Mouse (Mus musculus) adrenal gland, postnatal 10 days (tissue): ENCODE measurements around the gene Plpp1. TPM values are rescaled to one million over a fixed set of nuclear protein-coding genes. Genes with fewer than 3 reads are reported as not detected.
A peak's percentile ranks its signal among the peaks of the same experiment; 100 is the strongest.

ENCODE experiments used
- DNase-seq: peaks from one replicate; pipeline ENCODE4 v3.0.0; 2021; ENCODE audit warnings: mixed read lengths
- total RNA-seq, 2 experiments: library from RNA; stranded (reverse); gene quantifications; 2 replicates each; pipeline ENCODE4 v1.2.3; 2021

The Plpp1 gene
- total RNA-seq, 2 experiments from 2014 or later: 137 to 155 TPM

DNA sequence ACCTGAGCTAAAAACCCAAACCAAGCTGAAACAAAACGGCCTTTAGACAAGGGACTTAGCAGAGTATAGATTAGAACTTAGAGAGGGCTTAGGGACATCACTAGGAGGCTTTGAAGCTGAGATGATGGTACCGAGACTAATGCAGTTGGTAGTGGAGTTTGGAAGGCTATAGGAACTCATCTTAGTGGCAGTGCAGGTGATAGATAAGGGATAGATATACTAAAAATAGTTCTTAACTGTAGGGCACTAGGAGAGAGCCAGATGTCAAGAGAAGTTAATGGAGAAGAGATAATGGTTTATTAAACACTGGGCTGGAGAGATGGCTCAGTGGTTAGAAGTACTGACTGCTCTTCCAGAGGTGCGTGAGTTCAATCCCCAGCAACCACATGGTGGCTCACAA lies 15.4 kb downstream of the Plpp1 start:
- DNase-seq: no peak

DNA sequence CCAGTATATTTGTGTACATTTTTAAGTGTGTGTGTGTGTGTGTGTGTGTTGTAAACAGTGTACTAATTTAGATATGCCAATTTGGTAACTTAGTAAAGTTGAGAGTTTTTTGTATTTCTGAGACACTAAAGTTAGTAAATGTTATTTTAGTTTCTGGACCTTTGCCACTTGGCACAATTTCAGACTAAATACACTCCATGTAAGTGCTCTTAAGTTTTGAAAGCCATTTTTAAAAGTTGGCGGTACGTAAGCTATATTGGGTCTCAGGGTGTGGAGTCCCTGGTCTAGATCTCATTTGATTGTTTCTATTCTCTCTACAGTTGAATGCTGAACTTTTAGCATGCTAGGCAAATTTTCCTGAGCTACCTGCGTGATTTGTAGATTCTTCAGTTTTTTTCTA lies 17.5 kb downstream of the Plpp1 start:
- DNase-seq: no peak

DNA sequence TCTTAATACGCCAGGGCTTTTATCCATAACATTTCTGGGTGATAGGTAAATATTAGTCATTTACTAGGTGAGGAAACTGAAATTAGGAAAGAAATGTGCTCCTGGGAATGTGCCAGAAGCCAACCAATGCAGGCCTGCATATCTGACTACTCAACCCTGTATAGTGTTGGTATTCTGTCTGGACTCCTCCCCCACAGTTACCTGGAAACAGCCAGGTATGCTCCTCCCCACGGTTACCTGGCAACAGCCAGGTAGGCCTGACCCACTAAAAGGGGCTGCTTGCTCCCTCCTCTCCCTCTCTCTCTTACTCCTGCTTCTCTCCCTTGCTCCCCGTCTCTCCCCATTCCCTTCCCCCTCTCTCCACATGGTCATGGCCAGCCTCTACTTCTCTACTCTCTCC lies 21.8 kb downstream of the Plpp1 start:
- no peak for DNase-seq

DNA sequence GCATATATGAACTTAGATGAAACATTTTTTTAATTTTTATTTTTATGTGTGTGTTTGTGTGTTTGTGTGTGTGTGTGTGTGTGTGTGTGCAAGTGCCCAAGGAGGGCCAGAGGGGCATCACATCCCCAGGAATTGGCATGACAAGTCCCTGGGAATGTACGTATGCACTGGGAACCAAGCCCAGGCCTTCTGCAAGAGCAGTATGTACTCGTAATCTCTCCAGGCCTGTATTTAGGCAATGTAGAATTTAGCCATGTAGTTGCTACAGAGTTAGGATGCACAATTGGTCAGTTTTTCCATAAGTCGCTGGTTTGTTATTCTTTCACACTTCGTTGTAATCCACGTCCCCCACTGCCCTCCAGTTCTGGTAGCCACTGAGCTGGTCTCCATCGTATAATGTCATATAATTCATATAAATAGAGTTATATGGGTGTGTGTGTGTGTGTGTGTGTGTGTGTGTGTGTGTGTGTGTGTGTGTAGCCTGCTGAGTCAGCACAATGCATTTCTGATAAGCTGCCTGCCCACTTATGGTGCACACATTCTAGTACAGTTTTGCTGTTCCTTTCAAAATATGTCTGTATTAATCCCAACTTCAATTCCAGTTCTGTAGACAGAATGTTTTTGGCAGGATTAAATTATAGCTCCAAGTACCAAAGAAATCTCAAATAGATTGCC lies 22.8 kb downstream of the Plpp1 start:
- DNase-seq: no peak

DNA sequence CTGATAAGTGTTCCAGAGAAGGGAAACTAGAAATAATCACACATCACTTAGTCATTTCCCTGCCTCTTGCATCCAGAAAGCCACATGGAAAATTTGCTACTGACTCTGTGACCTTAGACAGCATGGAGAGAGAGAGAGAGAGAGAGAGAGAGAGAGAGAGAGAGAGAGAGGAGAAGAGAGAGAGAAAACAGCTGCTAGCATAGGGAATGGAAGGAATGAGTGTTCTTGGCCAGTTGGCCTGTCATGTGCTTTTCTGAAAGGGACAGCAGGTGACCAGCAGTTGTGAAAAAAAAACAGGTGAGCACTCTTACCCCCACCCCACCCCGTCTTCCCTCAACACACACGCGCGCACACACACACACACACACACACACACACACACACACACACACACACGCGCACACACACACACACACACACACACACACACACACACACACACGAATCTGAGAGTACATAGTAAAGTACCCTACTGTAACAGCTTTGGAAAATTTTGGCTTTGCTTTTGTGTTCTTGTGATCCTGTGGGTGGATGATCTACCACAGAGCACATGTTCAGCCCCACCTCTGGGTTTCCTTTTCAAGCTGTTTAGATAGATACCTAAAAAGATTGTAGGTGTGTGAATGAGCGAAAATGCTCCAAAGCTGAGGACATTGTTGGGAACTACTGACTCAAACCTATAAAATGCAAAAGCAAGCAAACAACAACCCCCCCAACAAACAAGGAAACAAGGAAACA lies 23.5 kb downstream of the Plpp1 start:
- no peak for DNase-seq

DNA sequence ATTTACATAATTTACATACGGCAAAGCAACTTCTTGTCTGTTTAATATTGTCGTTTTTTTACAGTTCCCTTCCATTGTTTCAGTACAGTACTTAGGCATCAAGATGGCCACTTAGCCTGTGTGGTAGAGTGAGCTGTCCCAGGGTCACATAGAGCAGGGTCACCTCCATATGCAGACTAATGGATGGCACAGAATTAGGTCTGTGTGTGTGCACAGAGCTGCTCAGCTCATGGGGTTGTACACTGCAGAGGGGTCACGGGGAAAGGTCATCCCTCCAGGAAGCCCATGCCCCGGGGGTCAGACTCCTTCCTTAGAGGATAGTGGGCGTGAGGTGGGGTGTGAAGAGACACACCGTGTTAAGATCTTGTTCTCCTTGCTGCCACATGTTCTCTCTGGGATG lies 24.9 kb downstream of the Plpp1 start:
- DNase-seq: no peak

DNA sequence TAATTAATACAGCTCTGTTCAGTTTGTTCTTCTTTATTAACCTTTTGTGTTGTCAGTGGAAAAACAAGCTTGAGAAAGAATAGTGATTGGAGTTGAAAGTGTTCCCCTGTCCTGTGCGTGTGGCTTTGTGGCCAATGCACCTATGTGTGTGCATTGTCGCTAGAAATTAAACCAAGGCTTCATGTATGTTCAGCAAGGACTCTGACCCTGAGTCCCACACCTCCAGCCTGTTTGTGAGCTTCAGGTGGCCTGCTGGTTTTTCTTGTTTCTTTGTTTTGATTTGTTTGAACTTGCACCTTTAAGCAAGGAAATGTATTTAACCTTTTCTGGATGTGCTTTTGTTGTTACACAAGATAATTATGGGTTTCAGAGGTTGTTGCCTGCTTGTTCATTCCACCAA lies 29.0 kb downstream of the Plpp1 start:
- no peak for DNase-seq

DNA sequence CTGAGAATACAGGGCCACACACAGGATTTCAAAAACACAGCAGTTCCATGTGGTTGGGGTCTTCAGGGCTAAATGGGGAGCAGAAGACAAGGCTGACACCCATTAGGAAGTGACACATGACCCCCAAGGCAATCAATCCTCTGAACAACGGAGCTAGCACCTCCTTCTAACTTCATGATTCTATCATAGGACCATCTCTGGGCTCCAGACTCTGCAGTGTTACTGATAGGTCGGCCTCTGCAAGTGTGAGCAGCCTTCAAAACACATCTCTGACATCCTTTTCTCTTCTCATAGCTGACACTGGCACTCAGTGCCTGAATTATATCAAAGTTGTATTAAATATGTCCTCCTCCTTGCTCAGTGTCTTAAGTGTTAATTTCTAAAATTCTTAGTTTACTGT lies 32.0 kb downstream of the Plpp1 start:
- no peak for DNase-seq

DNA sequence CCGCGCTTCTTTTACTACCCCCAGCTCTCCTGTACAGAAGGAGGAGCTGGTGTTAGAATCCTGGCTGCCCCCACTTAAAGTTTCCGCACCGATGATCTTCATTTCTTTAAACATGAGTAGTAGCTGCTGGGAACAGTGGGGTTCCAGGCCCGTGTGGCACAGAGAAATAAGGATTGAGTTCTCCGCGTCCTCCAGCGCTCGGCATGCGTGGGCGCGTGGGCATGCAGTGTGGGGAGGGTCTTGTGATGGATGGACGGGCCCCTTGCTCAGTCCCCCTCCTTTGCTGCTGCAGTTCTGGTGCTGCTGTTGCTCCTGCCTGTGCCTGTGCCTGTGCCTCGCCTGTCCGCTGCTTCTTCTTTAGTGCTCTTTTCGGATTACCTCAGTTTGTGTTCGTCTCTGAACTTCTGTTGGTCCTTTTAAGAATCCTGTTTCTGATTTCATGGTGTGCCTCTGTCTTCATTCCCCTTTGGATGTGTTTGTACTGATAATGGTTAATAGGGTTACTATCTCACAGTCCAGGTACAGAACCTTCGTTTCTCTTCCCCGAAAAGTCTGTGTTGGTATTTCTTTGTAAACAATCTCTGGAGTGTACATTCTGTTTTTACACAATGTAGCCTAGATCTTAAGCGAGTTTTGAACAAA lies 32.8 kb downstream of the Plpp1 start:
- no peak for DNase-seq

DNA sequence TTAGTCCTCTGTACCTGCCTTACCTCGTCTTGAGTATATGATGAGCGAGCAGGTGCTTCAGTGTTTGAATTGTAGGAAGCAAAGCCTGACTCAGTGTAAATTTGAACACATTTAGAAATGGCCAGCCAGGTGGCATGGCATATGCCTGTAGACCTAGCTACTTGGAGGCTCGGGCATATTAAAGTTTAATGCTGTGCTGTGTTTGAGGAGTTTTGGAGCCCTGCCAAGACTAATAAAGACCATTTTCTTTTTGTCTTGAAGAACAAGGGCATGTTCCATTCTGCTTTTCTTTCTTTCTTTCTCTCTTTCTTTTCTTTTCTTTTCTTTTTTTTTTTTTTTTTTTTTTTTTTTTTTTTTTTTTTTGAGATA lies 33.3 kb downstream of the Plpp1 start:
- DNase-seq: no peak

DNA sequence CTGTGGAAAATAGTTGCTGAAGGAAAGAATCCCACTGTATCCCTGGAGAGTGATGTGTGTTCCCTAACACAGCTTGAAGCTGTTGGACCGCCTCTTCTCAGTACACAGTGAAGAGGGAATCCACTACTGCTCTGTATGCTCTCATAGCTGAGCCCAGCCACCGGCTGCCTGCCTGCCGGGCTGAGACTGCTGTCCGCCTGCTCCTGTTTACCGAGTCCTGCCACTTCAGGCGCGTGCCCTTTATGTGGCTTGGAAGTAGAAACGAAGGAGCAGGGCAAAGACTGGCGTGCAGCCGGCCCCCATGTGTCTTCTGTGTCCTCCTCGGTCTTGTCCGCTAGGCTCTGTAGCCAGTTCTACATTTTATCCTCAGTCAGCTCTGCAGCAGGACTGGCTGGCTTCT lies 34.5 kb downstream of the Plpp1 start:
- peak; percentile 34 for DNase-seq

DNA sequence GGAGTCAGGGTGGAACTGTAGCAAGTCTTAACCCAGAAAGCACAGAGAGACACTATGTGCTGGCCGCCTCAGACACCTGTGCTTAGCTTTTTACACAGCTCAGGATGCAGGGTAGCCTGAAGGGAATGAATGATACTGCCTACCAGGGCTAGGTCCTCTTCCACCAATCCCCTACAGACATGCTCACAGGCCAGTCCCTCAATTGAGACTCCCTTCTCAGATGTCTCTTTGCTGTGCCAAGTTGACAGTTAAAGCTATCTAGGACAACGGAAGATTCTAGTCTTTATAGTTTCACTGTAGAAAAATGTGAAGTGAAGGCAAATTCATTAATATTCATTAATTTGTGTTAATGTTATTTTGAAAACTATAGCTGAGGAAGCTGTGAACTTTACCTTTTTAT lies 36.4 kb downstream of the Plpp1 start:
- DNase-seq: no peak

DNA sequence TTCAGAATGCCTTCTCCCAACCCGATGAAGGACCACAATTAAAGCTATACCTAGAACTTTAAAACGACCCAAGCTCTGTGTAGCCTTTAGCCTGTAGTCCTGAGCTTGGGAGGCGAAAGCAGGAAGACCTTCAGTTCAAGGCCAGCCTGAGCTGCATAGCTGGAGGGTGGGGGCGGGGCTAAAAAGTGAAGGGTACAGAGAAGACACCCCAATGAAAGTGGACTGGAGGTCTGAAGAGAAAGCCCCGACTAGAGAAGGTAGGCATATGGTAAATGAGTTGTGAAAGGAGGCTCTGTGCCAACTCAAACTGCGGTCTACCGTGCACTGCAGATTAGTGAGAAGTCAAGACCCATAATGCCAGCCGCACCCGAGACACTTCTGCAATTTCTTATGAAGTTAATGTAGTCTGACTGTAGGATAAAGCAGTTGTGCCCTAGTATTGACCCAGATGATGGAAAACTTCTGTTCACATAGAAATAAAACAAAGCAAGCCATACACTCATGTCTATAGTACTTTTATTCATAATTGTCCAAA lies 37.1 kb downstream of the Plpp1 start:
- no peak for DNase-seq

DNA sequence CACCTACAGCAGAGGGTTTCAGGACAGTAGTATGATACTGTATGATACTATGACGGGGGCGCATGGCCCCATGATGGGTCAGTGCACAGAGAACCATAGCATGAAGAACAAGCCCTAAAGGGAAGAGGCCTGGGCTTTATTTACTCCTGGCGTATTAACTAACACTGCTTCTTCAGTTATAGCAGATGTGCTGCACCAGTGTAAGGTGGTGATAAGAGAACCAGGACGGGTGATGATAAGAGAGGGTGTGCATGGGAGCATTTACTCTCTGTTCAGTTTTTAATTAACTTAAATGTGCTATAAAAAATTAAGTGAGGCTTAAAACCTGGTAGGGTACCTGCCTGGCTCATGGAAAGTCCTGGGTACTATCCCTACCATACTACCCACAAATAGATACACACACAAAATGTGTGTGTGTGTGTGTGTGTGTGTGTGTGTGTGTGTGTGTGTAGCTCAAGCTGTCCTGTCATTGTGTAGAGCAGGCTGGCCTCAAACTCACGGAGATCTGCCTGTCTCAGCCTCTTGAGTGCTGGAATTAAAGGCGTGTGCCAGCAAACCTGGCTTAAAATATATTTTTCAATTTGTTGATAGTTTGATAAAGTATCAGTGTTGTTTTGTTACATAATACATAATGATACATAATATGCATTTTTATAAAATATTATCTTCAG lies 38.1 kb downstream of the Plpp1 start:
- no peak for DNase-seq

DNA sequence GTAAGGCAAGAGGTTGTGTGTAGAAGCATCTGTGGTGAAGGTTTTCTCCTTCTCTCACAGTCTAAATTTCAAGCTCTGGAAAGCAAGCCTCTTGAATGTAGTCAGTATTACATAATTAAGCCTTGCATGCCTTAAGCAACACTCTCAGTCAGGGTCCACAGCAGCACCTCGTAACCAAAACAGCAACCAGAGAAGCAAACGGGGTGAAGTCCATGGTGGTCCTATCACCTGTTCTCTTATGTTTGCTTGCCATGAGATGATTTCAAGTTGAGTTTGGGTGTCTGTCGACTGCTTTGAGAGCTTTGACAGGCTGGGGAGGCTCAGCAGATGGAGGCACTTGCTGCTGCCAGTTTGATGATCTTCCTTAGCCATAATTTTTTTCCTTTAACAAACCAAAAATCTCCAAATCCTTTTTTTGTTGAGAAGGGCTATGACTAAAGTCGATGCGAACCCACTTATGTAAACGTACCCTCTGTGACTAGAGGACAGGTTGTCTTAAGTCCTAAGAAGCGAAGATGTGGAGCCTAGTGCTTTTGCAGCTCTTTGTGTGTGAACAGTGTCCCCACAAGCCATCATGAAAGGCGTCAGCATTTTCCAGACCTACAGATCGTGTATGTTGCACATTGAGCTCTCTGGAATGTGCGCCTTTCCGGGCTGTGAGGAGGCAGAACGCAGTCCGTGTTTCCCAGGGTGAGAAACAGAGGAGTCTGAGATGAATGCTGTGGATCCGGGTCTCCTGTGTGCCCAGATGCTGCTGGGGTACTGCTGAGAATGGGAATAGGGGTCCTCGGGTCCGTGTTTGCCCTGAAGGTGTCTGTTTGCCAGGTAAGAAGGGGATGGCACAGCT lies 39.9 kb downstream of the Plpp1 start:
- no peak for DNase-seq

DNA sequence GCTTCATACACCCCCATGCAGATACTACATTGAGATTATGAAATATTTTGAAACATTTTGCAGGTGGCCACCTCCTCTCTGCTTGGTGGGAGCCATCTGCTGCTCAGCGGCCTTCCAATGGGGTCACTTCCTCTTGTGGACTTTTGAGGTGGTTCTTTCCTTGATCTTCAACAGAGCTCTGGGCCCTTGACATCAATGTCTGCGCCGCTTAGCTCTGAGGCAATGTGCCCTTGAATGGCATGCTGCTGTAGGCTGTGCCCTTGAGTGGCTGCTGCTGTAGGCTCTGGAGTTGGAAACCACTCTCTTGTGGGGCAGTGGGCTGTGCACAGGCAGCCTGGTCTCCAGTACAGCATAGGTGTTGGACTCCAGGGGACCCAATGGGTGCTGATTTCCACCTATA lies 45.3 kb downstream of the Plpp1 start:
- peak; percentile 30 for DNase-seq

DNA sequence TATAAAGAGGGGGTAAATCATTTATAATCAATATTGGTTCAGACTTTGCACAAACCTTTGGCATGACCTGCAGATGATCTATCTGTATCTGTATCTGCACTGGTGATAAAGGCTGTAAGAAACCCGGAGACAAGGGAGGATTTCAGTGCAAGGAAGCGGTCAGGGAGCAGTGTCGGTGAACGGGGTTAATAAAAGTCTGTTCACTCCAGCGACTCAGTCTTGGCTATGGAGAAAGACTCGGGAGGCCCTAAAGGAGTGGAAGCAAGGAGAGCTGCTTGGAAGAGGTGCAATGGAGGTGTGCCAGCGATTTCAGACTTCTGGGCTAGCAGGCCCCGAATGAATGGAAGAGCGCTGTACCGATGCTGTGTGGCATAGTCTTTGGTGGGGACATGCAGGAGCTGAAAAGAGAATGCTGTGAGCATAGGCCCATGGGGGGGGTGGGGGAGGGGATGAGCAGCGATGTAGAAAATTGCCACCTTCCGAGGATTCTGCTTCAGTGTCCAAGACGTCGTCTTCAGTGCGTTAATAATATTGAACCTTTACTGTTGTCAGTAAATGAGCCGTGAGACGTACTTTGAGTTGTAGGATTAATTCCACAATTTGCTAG lies 53.2 kb downstream of the Plpp1 start:
- no peak for DNase-seq

DNA sequence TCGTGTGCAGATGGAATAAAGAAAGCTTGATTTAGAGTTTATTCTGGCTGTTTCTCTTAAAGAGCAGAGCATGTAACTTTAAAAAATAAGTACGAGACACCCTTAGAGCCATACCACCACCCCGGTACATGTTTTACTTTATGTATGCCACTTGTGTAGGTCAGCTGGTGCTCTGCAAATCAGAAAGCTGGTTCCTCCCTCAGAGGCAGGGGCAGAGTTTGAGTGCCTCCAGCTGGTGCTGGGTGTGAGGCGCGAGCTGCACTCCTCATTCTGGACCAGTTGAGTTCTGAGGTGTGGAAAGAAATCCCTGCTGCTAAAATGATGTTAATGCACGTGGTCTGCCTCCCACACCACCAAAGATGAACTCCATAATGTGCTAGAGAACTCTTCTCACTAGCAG lies 53.8 kb downstream of the Plpp1 start:
- DNase-seq: no peak

DNA sequence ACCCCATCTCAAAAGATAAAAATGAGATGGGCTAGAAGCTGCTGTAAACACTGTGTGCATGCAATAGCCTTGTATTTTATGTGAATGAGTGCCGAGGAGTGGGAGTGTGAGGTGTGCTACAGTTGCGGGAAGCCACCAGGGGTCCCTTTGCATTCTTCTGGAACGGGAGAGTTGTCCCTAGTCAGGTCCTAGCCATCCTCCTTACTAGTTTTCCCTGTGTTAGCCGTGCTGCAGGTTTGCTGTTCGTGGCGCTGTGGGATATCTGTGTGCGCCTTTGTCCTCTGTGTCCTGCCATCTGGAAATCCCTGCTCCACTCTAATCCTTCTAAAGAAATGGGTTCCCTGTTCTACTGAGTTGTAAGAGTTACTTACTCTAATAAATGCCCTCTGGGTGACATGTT lies 57.3 kb downstream of the Plpp1 start:
- no peak for DNase-seq

DNA sequence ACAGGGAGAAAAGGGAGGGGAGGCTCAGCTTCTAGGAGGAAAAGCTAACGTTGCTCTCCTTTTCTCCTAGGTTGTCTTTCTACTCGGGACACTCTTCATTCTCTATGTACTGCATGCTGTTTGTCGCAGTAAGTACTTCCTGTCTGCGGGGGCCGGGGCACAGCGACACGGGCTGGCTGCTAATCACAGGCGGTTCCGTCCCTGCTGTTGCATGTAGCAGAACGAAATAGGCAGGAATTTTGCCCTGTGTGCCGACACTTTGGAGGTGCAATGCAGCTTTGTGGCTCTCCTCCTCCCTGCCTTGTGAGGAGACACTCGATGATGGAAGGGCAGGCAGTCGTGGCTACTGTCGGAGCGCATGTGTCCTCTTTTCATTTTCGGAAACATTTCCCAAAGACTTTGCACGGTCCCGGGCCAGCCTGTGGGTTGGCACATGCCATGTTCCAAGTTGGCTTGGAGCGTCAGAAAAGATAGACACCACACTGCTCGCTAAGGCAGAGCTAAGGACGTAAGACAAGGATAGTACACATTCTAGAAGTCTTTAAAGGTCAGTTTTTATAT lies 59.1 kb downstream of the Plpp1 start:
- no peak for DNase-seq

DNA sequence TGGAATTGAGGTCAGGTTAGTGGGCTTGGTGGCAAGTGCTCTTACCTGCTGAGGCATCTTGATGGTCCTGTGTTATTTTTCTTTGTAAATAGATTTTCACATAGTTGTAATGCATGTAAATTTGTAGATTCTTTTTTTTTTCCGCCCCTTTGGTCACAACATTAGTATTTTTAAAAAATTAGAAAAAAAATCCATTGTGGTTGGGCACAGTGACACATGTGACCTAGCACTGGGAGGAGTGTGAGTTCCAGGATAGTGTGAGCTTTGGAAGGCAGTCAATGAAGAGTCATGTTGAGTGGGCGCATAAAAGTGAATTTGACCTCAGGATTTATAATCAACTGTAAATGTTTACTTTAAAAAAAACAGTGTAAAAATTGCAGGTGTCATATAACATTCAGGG lies 59.8 kb downstream of the Plpp1 start:
- no peak for DNase-seq
